Mouse (Mus musculus) granulocyte monocyte progenitor cell, adult 5-6 weeks (primary cell): ENCODE results near the gene Efemp2. TPM values are rescaled to one million over a fixed set of nuclear protein-coding genes. Genes with fewer than 3 reads are reported as not detected.
A peak's percentile ranks its signal among the peaks of the same experiment; 100 is the strongest.

Source experiments
- ATAC-seq: replicated peaks from 2 replicates; pipeline ENCODE4 v1.8.0; 2016; ENCODE audit warnings: mild to moderate bottlenecking, moderate TSS enrichment, inconsistent platforms; ENCODE audit not compliant: poor library complexity, severe bottlenecking
- total RNA-seq, 2 experiments: library from RNA; stranded (forward) in 1 of 2; stranded (reverse) in 1 of 2; fragments of 200-712, 200-1000 nt in 1 of 2; fragments of >200 nt in 1 of 2; fragmentation: Nextera tagmentation in 1 of 2; gene quantifications; 2 replicates each; pipeline ENCODE4 v1.2.3; 2014 to 2017

Gene Efemp2
- total RNA-seq, 2 experiments from 2014 or later, result 1.6 TPM; not detected in 1

- no peak for ATAC-seq
Observed at GRCm38 (mm10) chr19:5449673-5450072, 24.1 kb upstream of the Efemp2 start.

GRCm38 (mm10) chr19:5451766-5452165, 22.0 kb upstream of the Efemp2 start:
- no peak for ATAC-seq

- ATAC-seq, result no peak
Observed at GRCm38 (mm10) chr19:5455037-5455436, 18.7 kb upstream of the Efemp2 start.

GRCm38 (mm10) chr19:5455568-5455967, 18.2 kb upstream of the Efemp2 start:
- no peak for ATAC-seq

GRCm38 (mm10) chr19:5456241-5456921, 17.4 kb upstream of the Efemp2 start:
- no peak for ATAC-seq

- ATAC-seq, result peak; percentile 77
Observed at GRCm38 (mm10) chr19:5456922-5457745, 16.6 kb upstream of the Efemp2 start.

GRCm38 (mm10) chr19:5457746-5458442, 15.9 kb upstream of the Efemp2 start, which contains the start of gene Ccdc85b:
TSS of gene Ccdc85b (minus strand) at chr19:5457894.
- no peak for ATAC-seq

- ATAC-seq, result no peak
Observed at GRCm38 (mm10) chr19:5459019-5459418, 14.7 kb upstream of the Efemp2 start.

- ATAC-seq, result no peak
Observed at GRCm38 (mm10) chr19:5459896-5460295, 13.9 kb upstream of the Efemp2 start.

- ATAC-seq, result peak; percentile 68
Observed at GRCm38 (mm10) chr19:5460465-5460911, 13.3 kb upstream of the Efemp2 start, which contains the start of gene Fibp. TSS of gene Fibp (plus strand) at chr19:5460615.

GRCm38 (mm10) chr19:5461411-5461810, 12.3 kb upstream of the Efemp2 start:
- no peak for ATAC-seq

GRCm38 (mm10) chr19:5463212-5463611, 10.5 kb upstream of the Efemp2 start:
- ATAC-seq, result no peak

- peak; percentile 20; the same call in 1 of the 2 replicates for ATAC-seq
Observed at GRCm38 (mm10) chr19:5463791-5464562, 9.8 kb upstream of the Efemp2 start.

GRCm38 (mm10) chr19:5465037-5465436, 8.7 kb upstream of the Efemp2 start:
- no peak for ATAC-seq

GRCm38 (mm10) chr19:5466916-5467500, 6.7 kb upstream of the Efemp2 start:
- ATAC-seq, result no peak

GRCm38 (mm10) chr19:5468374-5468773, 5.4 kb upstream of the Efemp2 start, which contains the start of gene Ctsw:
TSS of gene Ctsw (minus strand) at chr19:5468507.
- ATAC-seq, result peak; percentile 45; the same call in 1 of the 2 replicates

GRCm38 (mm10) chr19:5471846-5472245, 1.9 kb upstream of the Efemp2 start:
- ATAC-seq, result no peak

- no peak for ATAC-seq
Observed at GRCm38 (mm10) chr19:5472857-5473256, 897 bp upstream of the Efemp2 start.

GRCm38 (mm10) chr19:5474281-5475068, 721 bp downstream of the Efemp2 start:
- ATAC-seq, result peak; percentile 40; the same call in 1 of the 2 replicates
